Mouse (Mus musculus): ENCODE results near the gene Plxna3. TPM values are rescaled to one million over a fixed set of nuclear protein-coding genes. Genes with fewer than 3 reads are reported as not detected.

Gene Plxna3
- 1.3 TPM in 1 of 2 replicates, not detected in the other for polyA plus RNA-seq (2012; ENCODE audit: insufficient read depth, low replicate concordance)

DNA sequence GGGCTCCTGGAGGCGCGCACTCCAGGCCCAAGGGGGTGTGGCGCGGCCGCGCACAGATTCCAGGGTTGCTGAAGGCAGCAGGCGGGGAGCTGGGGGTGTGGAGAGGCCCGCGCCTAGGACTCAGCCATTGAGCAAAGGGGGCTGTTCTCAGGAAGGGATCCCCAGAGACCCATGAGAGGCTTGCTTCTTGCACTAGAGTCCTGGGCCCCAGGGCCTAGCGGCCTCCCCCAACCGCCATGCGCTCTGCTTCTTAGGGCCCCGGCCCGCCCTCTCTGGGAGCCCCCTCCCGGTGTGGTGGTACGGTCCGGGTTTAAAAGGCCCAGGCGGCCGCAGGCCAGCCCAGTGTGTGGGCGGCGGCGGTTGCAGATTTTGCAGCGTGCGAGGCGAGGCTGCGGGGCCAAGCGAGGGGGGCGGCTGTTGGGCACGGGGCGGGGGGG lies at the start of gene Plxna3:
Gene Plxna3, plus strand, starts transcription at position 342 of the 437 bp plus-strand sequence.
- no peaks in the 10 kb centered on the region for H3K36me3 ChIP-seq (replicated peaks; ENCODE audit: low read length)
- H3K9me3 ChIP-seq = no peaks in the 10 kb centered on the region
- H3K27me3 ChIP-seq (replicated peaks) = peaks cover 63% of the 10 kb centered on the region
- peaks cover 15% of the 10 kb centered on the region for H3K4me1 ChIP-seq
- peak within 1 kb of the TSS; percentile 86 for H3K4me3 ChIP-seq (replicated peaks)
- TF ChIP-seq GATA1 (IDR thresholded peaks at IDR 0.05; ENCODE audit: borderline replicate concordance, low read length) (no peak), FLI1 (IDR thresholded peaks at IDR 0.05; ENCODE audit: low read length) (no peak)

DNA sequence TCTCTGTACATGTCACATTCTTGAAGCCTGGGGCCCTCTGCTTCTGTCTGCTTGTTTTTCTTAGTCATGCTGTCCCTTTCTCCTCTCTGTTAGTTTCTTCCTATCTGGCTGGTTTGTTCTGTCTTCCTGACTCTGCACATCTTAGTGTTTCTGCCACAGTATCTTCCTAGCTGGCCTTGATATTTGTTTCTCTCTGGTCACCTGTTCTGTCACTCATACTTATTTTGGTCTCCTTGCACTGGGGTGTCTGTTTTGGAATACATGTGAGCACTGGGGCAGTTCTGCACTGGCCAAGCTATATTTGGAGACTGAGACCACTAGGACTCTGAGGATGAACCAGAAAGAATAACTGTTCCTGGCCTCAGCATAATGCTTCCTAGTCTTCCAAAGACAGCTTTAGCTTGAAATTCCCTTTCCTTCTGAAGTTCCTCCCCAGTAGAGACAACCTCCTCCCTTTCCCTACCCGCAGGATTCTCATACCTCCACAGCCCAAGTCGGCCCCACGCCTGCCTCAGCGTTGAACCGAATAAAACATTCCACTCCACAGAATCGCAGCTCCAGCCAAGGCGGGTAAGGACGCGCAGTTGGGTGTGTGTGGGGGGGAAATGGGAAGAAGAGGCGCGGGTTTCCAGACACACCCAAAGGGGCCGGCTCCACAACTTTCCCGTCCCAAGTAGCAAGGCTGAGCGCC lies 47.7 kb upstream of the Plxna3 start:
- Histone ChIP-seq H3K4me1 (peaks cover 24% of the 10 kb centered on the region), H3K27me3 (replicated peaks) (peaks cover 21% of the 10 kb centered on the region), H3K9me3 (no peaks in the 10 kb centered on the region), H3K36me3 (replicated peaks; ENCODE audit: low read length) (peaks cover 36% of the 10 kb centered on the region), H3K4me3 (replicated peaks) (peak overlapping the region; percentile 95)
- TF ChIP-seq FLI1 (IDR thresholded peaks at IDR 0.05; ENCODE audit: low read length) = no peak
- no peak for TF ChIP-seq GATA1 (IDR thresholded peaks at IDR 0.05; ENCODE audit: borderline replicate concordance, low read length)

DNA sequence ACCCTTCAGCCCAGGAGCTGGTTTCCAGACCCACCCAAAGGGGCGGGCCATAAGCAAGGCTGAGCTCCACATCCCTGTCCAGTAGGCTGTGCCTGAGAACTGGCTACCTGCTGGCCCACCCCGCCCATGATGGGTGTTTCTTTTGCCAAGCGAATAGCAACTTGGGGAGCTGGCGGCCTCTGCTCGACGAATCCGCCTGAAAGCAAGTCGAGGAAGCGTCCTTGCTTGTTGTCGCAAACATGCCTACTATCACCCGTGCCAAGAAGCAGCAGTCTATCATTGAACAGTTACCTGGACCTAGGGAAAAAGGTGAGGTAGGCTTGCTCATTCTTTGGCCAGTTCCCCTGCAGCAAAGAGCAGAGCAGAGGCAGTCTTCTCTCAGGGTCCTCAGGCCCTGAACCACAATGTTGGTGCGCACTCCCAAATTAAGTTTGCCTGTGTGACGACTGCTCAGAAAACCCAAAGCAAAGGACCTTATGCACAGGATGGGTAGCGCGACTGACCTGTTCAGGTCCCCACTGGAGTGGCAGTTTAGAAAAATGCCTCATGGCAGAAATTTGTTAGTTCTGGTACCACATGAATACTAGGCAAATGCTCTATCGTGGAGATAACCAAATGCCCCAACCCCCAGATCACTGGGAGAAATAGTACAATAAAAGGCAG lies 47.0 kb upstream of the Plxna3 start, which contains the start of the genes Taz and Dnase1l1:
Gene Taz, plus strand, starts transcription at position 181 of the 663 bp plus-strand sequence.
Gene Dnase1l1, minus strand, starts transcription at position 606 of the 663 bp plus-strand sequence.
- Histone ChIP-seq H3K4me3 (replicated peaks) (peak within 1 kb of the TSS; percentile 95), H3K9me3 (no peaks in the 10 kb centered on the region), H3K36me3 (replicated peaks; ENCODE audit: low read length) (peaks cover 32% of the 10 kb centered on the region), H3K27me3 (replicated peaks) (peaks cover 20% of the 10 kb centered on the region), H3K4me1 (peaks cover 23% of the 10 kb centered on the region)
- TF ChIP-seq FLI1 (IDR thresholded peaks at IDR 0.05; ENCODE audit: low read length) = no peak
- no peak for TF ChIP-seq GATA1 (IDR thresholded peaks at IDR 0.05; ENCODE audit: borderline replicate concordance, low read length)

DNA sequence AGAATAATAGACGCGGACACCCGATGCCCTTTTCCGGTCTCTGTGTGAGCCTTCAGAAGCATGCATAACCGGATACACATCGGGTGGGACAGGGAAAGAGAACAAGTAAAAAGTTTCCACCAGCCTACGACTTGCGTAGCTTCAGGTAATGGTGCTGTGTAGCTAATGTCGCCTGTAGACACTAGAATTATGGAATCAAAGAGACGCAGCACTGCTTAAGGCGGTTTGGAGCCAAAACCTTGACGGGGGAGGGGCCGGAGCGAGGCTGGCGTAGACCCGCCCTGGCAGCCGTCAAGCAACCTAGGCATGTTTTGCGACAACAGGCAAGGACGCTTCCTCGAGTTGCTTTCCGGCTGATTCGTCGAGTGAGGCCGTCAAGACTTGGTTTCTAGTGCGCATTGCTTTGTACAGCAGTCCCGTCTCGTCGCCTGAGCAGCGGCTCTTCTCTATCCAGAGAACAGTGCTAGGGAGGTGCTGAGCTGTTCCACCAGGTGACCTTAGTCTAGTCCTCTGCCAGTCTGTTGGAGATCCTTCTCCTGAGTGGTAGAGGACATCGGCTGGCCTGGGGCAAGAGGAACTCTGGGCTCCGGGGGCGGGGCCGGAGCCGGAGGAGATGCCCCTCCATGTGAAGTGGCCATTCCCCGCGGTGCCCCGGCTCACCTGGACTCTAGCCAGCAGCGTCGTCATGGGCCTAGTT lies 46.3 kb upstream of the Plxna3 start:
- TF ChIP-seq FLI1 (IDR thresholded peaks at IDR 0.05; ENCODE audit: low read length) (no peak), GATA1 (IDR thresholded peaks at IDR 0.05; ENCODE audit: borderline replicate concordance, low read length) (no peak)
- Histone ChIP-seq H3K9me3 (no peaks in the 10 kb centered on the region), H3K4me3 (replicated peaks) (peak overlapping the region; percentile 95), H3K36me3 (replicated peaks; ENCODE audit: low read length) (peaks cover 31% of the 10 kb centered on the region), H3K27me3 (replicated peaks) (peaks cover 19% of the 10 kb centered on the region), H3K4me1 (peaks cover 21% of the 10 kb centered on the region)

DNA sequence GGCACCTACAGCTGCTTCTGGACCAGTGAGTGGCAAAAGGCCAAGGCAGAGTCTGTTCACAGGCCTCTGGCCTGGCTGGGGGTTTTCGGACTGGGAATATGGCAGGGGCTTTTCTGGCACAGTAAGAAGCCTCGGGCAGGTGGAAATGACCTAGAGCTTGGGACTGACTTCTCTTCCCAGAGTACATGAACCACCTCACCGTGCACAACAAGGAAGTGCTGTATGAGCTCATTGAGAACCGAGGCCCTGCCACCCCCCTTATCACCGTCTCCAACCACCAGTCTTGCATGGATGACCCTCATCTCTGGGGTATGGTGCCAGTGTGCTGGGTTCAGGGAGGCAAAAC lies 45.8 kb upstream of the Plxna3 start:
- Histone ChIP-seq H3K4me1 (peaks cover 19% of the 10 kb centered on the region), H3K9me3 (no peaks in the 10 kb centered on the region), H3K4me3 (replicated peaks) (peak overlapping the region; percentile 95), H3K36me3 (replicated peaks; ENCODE audit: low read length) (peaks cover 36% of the 10 kb centered on the region), H3K27me3 (replicated peaks) (peaks cover 19% of the 10 kb centered on the region)
- TF ChIP-seq GATA1 (IDR thresholded peaks at IDR 0.05; ENCODE audit: borderline replicate concordance, low read length) = no peak
- TF ChIP-seq FLI1 (IDR thresholded peaks at IDR 0.05; ENCODE audit: low read length) = no peak

DNA sequence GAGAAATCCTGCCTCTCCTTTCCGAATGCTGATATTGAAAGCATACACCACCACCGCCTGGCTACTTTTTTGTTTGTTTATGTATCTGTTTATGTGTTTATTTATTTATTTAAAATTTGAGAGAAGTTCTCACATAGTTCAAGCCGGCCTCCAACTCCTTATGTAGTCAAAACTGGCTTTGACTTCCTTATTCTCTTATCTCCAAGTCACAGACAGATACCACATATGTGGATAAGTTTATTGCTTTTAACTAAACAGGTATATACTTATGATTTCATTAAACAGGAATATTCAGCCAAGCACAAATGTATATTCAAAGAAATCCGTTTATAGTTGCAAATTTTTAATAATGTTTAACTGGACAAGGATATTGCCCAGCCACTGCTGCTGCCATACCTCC lies 35.4 kb upstream of the Plxna3 start:
- TF ChIP-seq FLI1 (IDR thresholded peaks at IDR 0.05; ENCODE audit: low read length) (no peak), GATA1 (IDR thresholded peaks at IDR 0.05; ENCODE audit: borderline replicate concordance, low read length) (no peak)
- H3K4me1 ChIP-seq = peaks cover 6% of the 10 kb centered on the region; the same call in 1 of the 2 replicates

DNA sequence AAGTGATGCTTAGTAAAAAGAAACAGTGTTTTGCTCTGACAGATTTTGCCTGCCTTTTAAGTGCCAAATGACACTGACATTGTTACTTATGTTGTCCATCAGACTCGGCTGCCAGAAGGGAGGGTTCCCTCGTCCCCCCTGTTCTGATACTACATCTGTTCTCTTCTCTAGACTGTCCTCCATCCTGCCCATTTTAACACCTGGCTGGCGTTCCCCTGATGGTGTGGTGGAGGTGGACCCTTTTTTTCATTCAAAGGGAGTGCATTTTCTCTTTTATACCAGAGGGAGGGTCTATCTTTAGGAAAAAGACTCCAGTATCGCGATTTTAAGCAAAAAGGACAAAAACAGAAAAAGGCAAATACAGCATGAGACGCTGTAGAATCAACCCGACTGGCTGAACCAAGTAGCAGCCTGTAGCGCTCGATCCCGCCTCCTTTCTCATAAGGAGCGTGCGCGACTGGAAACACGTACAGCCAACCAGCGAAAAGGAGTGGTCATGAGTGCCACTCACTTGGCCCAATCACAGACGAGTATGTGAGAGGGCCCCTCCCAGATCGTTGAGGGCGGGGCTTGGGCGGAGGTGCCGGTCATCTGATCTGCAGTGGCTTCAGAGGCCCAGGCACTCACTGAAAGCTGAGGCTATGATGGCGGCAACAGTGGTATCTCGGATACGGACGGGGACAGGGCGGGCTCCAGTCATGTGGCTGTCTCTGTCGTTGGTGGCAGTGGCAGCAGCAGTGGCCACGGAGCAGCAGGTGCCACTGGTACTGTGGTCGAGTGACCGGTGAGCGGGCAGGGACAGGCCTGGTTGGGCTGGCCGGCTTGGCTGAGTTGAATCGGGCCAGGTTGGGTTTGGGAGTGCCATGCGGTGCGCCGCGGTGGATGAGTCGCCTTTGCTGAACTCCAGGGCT lies 32.1 kb upstream of the Plxna3 start, which contains the start of gene Atp6ap1:
Gene Atp6ap1, plus strand, starts transcription at position 560 of the 911 bp plus-strand sequence.
- peaks cover 14% of the 10 kb centered on the region; the same call in 1 of the 2 replicates for H3K4me1 ChIP-seq
- H3K4me3 ChIP-seq (replicated peaks) = peak within 1 kb of the TSS; percentile 97
- no peak for TF ChIP-seq GATA1 (IDR thresholded peaks at IDR 0.05; ENCODE audit: borderline replicate concordance, low read length)
- TF ChIP-seq FLI1 (IDR thresholded peaks at IDR 0.05; ENCODE audit: low read length) = no peak
- H3K36me3 ChIP-seq (replicated peaks; ENCODE audit: low read length) = peaks cover 35% of the 10 kb centered on the region
- H3K9me3 ChIP-seq = 0 out of 2 replicates have a peak, but pooled peaks cover 3% of the 10 kb centered on the region
- peaks cover 11% of the 10 kb centered on the region for H3K27me3 ChIP-seq (replicated peaks)

More for the DNA sequence above, 35.4 kb upstream of the Plxna3 start:
- Histone ChIP-seq H3K9me3 (0 out of 2 replicates have a peak, but pooled peaks cover 3% of the 10 kb centered on the region), H3K36me3 (replicated peaks; ENCODE audit: low read length) (peaks cover 22% of the 10 kb centered on the region), H3K4me3 (replicated peaks) (no peak overlapping the region), H3K27me3 (replicated peaks) (peaks cover 12% of the 10 kb centered on the region)

DNA sequence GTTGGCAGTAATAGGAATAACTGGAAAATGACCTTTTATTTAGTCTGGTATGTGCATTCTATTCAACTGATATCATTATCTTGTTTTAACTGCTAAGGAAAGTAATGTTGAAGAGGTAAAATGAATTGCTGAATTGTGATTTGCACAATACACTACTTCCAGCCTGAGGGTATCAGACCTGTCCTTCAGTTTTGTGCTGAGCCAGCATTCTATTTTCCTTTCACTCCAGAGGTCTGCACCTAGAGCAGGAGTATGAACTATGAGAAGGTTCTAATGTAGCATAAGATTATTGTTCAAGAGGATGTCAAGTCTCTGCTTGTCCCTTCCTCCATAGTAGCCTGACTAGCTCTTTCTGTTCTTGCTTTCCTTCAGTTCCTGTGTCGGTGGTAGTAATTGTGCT lies 30.5 kb upstream of the Plxna3 start:
- no peak for TF ChIP-seq FLI1 (IDR thresholded peaks at IDR 0.05; ENCODE audit: low read length)
- TF ChIP-seq GATA1 (IDR thresholded peaks at IDR 0.05; ENCODE audit: borderline replicate concordance, low read length) = no peak
- H3K27me3 ChIP-seq (replicated peaks) = peaks cover 21% of the 10 kb centered on the region
- H3K9me3 ChIP-seq = 0 out of 2 replicates have a peak, but pooled peaks cover 3% of the 10 kb centered on the region
- H3K36me3 ChIP-seq (replicated peaks; ENCODE audit: low read length) = peaks cover 50% of the 10 kb centered on the region
- peak overlapping the region; percentile 7 for H3K4me3 ChIP-seq (replicated peaks)
- peaks cover 14% of the 10 kb centered on the region; the same call in 1 of the 2 replicates for H3K4me1 ChIP-seq

All from megakaryocyte, embryonic 14.5 days (primary cell).